Mouse (Mus musculus): Measurements from ENCODE around the gene Arhgef28. TPM values are rescaled to one million over a fixed set of nuclear protein-coding genes. Genes with fewer than 3 reads are reported as not detected.

Gene Arhgef28
- total and polyA plus RNA-seq, 3 experiments: not detected

GRCm38 (mm10) chr13:97990939-97991338 is 215.3 kb downstream of the Arhgef28 start:
- H3K36me3 ChIP-seq (ENCODE audit: control insufficient read depth in 1 of 2, insufficient read depth in 2 of 2, low read length in 2 of 2): no peaks in the 10 kb centered on the region
- no peaks in the 10 kb centered on the region for H3K9me3 ChIP-seq (replicated peaks; ENCODE audit: insufficient read depth, low read length)
- TF ChIP-seq USF2 (IDR thresholded peaks at IDR 0.05; ENCODE audit: borderline replicate concordance in 1 of 2, insufficient read depth in 1 of 2, low read depth in 1 of 2, low read length in 2 of 2) (no peak), POLR2AphosphoS5 (IDR thresholded peaks at IDR 0.05; ENCODE audit: borderline replicate concordance, low read depth, low read length) (no peak), ZKSCAN1 (IDR thresholded peaks at IDR 0.05; ENCODE audit: low read depth, low read length) (no peak), ZC3H11A (IDR thresholded peaks at IDR 0.05; ENCODE audit: low read depth, low read length) (no peak), POLR2AphosphoS2 (IDR thresholded peaks at IDR 0.05; ENCODE audit: low read length) (no peak), GABPA (IDR thresholded peaks at IDR 0.05; ENCODE audit: low read depth, low read length) (no peak), MEF2A (IDR thresholded peaks at IDR 0.05; ENCODE audit: extremely low read depth, insufficient replicate concordance, low read depth, low read length, poor library complexity, severe bottlenecking) (no peak), CHD1 (IDR thresholded peaks at IDR 0.05; ENCODE audit: low read depth, low read length) (no peak), E2F4 (IDR thresholded peaks at IDR 0.05; ENCODE audit: borderline replicate concordance, low read depth, low read length) (no peak), RCOR1 (IDR thresholded peaks at IDR 0.05; ENCODE audit: low read depth, low read length) (no peak), EP300 (IDR thresholded peaks at IDR 0.05; ENCODE audit: low read depth in 1 of 2, low read length in 2 of 2) (no peak), ELF1 (IDR thresholded peaks at IDR 0.05; ENCODE audit: low read depth, low read length) (no peak), CTCF (IDR thresholded peaks at IDR 0.05 in 2 of 3, conservative IDR thresholded peaks at IDR 0.05 in 1 of 3; ENCODE audit: control insufficient read depth in 1 of 3, insufficient read depth in 1 of 3, low read depth in 2 of 3, low read length in 3 of 3, poor library complexity in 1 of 3, severe bottlenecking in 1 of 3) (no peak), CHD2 (IDR thresholded peaks at IDR 0.05; ENCODE audit: low read length) (no peak), MAX (IDR thresholded peaks at IDR 0.05; ENCODE audit: low read length) (no peak), UBTF (IDR thresholded peaks at IDR 0.05; ENCODE audit: borderline replicate concordance, insufficient read depth, low read depth, low read length) (no peak), ZMIZ1 (IDR thresholded peaks at IDR 0.05; ENCODE audit: low read depth, low read length) (no peak)
- H3K27ac ChIP-seq (ENCODE audit: control insufficient read depth, low read depth, low read length): no peak overlapping the region
- no peaks in the 10 kb centered on the region for H3K27me3 ChIP-seq (ENCODE audit: control insufficient read depth in 1 of 2, insufficient read depth in 2 of 2, low read length in 2 of 2)
- H3K79me2 ChIP-seq (ENCODE audit: control insufficient read depth, insufficient read depth, low read length, poor library complexity): no peaks in the 10 kb centered on the region
- no peaks in the 10 kb centered on the region for H3K4me1 ChIP-seq (ENCODE audit: control insufficient read depth in 1 of 2, insufficient read depth in 2 of 2, low read length in 2 of 2)
- H3K4me3 ChIP-seq (ENCODE audit: control insufficient read depth in 1 of 2, insufficient read depth in 1 of 2, low read depth in 2 of 2, low read length in 2 of 2): no peak overlapping the region
- no peak overlapping the region for H3K9ac ChIP-seq (ENCODE audit: control insufficient read depth, low read depth, low read length, poor library complexity, severe bottlenecking)
- no peak for DNase-seq (ENCODE audit: low read depth, low spot score)

- TF ChIP-seq UBTF (IDR thresholded peaks at IDR 0.05; ENCODE audit: borderline replicate concordance, insufficient read depth, low read depth, low read length): no peak
- no peak for TF ChIP-seq ZKSCAN1 (IDR thresholded peaks at IDR 0.05; ENCODE audit: low read depth, low read length)
- no peak for TF ChIP-seq CHD1 (IDR thresholded peaks at IDR 0.05; ENCODE audit: low read depth, low read length)
- TF ChIP-seq BHLHE40 (IDR thresholded peaks at IDR 0.05; ENCODE audit: borderline replicate concordance, low read depth, low read length): no peak
- TF ChIP-seq RAD21 (IDR thresholded peaks at IDR 0.05; ENCODE audit: low read depth, low read length): no peak
- no peak for TF ChIP-seq MXI1 (IDR thresholded peaks at IDR 0.05; ENCODE audit: low read depth, low read length)
- TF ChIP-seq MEF2A (IDR thresholded peaks at IDR 0.05; ENCODE audit: extremely low read depth, insufficient replicate concordance, low read depth, low read length, poor library complexity, severe bottlenecking): no peak
- no peak for TF ChIP-seq GATA1 (IDR thresholded peaks at IDR 0.05; ENCODE audit: low read depth, low read length)
- no peak for TF ChIP-seq E2F4 (IDR thresholded peaks at IDR 0.05; ENCODE audit: borderline replicate concordance, low read depth, low read length)
- no peak for TF ChIP-seq MAZ (IDR thresholded peaks at IDR 0.05; ENCODE audit: low read depth, low read length)
- no peak for TF ChIP-seq KAT2A (conservative IDR thresholded peaks at IDR 0.05; ENCODE audit: low read depth, low read length)
- no peak for TF ChIP-seq ZC3H11A (IDR thresholded peaks at IDR 0.05; ENCODE audit: low read depth, low read length)
- TF ChIP-seq POLR2AphosphoS2 (IDR thresholded peaks at IDR 0.05; ENCODE audit: low read length): no peak
- no peak for TF ChIP-seq HCFC1 (IDR thresholded peaks at IDR 0.05; ENCODE audit: low read depth, low read length)
- TF ChIP-seq ETS1 (IDR thresholded peaks at IDR 0.05; ENCODE audit: low read depth, low read length): no peak
- no peaks in the 10 kb centered on the region for H3K4me1 ChIP-seq (ENCODE audit: control insufficient read depth in 1 of 2, insufficient read depth in 2 of 2, low read length in 2 of 2)
These were observed 217.4 kb downstream of the Arhgef28 start for GRCm38 (mm10) chr13:97988796-97989195.

More at GRCm38 (mm10) chr13:97988796-97989195, 217.4 kb downstream of the Arhgef28 start:
- H3K27ac ChIP-seq (ENCODE audit: control insufficient read depth, low read depth, low read length): no peak overlapping the region
- no peaks in the 10 kb centered on the region for H3K27me3 ChIP-seq (ENCODE audit: control insufficient read depth in 1 of 2, insufficient read depth in 2 of 2, low read length in 2 of 2)
- H3K36me3 ChIP-seq (ENCODE audit: control insufficient read depth in 1 of 2, insufficient read depth in 2 of 2, low read length in 2 of 2): no peaks in the 10 kb centered on the region
- H3K9me3 ChIP-seq (replicated peaks; ENCODE audit: insufficient read depth, low read length): no peaks in the 10 kb centered on the region
- no peaks in the 10 kb centered on the region for H3K79me2 ChIP-seq (ENCODE audit: control insufficient read depth, insufficient read depth, low read length, poor library complexity)
- DNase-seq (ENCODE audit: low read depth, low spot score): no peak
- H3K9ac ChIP-seq (ENCODE audit: control insufficient read depth, low read depth, low read length, poor library complexity, severe bottlenecking): no peak overlapping the region
- H3K4me3 ChIP-seq (ENCODE audit: control insufficient read depth in 1 of 2, insufficient read depth in 1 of 2, low read depth in 2 of 2, low read length in 2 of 2): no peak overlapping the region
